Mouse (Mus musculus) forebrain, embryonic 10.5 days (tissue): ENCODE data around the gene Rdh16. TPM values are rescaled to one million over a fixed set of nuclear protein-coding genes. Genes with fewer than 3 reads are reported as not detected.
"Not testable (repeated sequence)": the region's sequence is repeated elsewhere in the genome, so short reads cannot be mapped to it uniquely, and the experiment has no call there.

Source experiments
- DNase-seq: peaks from one replicate; pipeline ENCODE4 v3.0.0-alpha.2; 2017; ENCODE audit warnings: low spot score; ENCODE audit errors: extremely low spot score
- H3K27ac ChIP-seq: fragments of 300-500 bp; sonication (generic); 2 replicates; pipeline ENCODE4 v1.5.1; 2016; ENCODE audit warnings: mild to moderate bottlenecking
- H3K27me3 ChIP-seq: fragments of 300-500 bp; sonication (generic); 2 replicates; pipeline ENCODE4 v1.6.1; 2016; ENCODE audit warnings: mild to moderate bottlenecking; ENCODE audit not compliant: poor library complexity, severe bottlenecking
- H3K36me3 ChIP-seq: fragments of 300-500 bp; sonication (generic); replicated peaks from 2 replicates; pipeline ENCODE4 v1.6.1; 2016; ENCODE audit warnings: mild to moderate bottlenecking, moderate library complexity
- H3K4me1 ChIP-seq: fragments of 300-500 bp; sonication (generic); 2 replicates; pipeline ENCODE4 v1.6.1; 2016
- H3K4me3 ChIP-seq: fragments of 300-500 bp; sonication (generic); 2 replicates; pipeline ENCODE4 v1.5.1; 2016; ENCODE audit warnings: mild to moderate bottlenecking, moderate library complexity
- H3K9me3 ChIP-seq: fragments of 300-500 bp; sonication (generic); 2 replicates; pipeline ENCODE4 v1.6.1; 2016; ENCODE audit warnings: mild to moderate bottlenecking, moderate library complexity
- WGBS: fragments of 180-500 bp; shearing (Covaris S2); methylation state at CpG from one replicate; pipeline ENCODE4 v1.1.7; 2016; 5-methylcytosine and 5-hydroxymethylcytosine counted together
- polyA plus RNA-seq: library from polyadenylated mRNA; unstranded; fragments of >200 nt; fragmentation: Nextera tagmentation; extraction: Ambion mirVana; gene quantifications from 2 replicates; pipeline ENCODE4 v1.2.1, GENCODE M21; 2016

Gene Rdh16
- polyA plus RNA-seq, 1 experiment from 2014 or later = not detected

DNA sequence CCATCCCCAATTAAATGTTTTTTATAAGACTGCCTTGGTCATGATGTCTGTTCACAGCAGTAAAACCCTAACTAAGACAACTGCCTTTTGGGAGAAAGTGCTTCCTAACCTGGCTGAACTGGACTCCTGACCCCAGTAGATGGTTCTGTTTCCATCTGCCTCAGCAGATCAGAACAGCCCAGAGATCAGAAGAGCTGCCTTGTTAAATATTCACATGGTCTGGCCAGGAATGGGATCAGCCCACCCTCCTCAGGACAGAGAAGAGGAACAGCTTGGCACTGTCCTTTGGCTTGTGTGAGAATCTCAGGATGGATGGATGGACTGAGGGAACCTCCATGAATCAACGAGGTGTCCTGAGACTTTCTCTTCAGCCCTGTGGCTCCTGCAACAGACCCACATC, 1.7 kb upstream of the Rdh16 start:
- no peaks in the 10 kb centered on the region for H3K27me3 ChIP-seq
- H3K9me3 ChIP-seq = no peaks in the 10 kb centered on the region
- H3K4me1 ChIP-seq = no peaks in the 10 kb centered on the region
- no peak overlapping the region for H3K27ac ChIP-seq
- no peak for DNase-seq
- 91% methylated on average over 1 of the region's 1 CpGs for WGBS
- H3K4me3 ChIP-seq = no peak overlapping the region
- no peaks in the 10 kb centered on the region for H3K36me3 ChIP-seq

- H3K36me3 ChIP-seq = no peaks in the 10 kb centered on the region
- no peak overlapping the region for H3K27ac ChIP-seq
- whole genome bisulfite sequencing = 77% methylated on average over 2 of the region's 2 CpGs
Measured at GRCm38 (mm10) chr10:127801612-127802011, 660 bp downstream of the Rdh16 start.

GRCm38 (mm10) chr10:127802236-127802635, 1.3 kb downstream of the Rdh16 start:
- Histone ChIP-seq H3K36me3 (no peaks in the 10 kb centered on the region), H3K4me3 (no peak overlapping the region), H3K27me3 (no peaks in the 10 kb centered on the region), H3K27ac (no peak overlapping the region), H3K4me1 (no peaks in the 10 kb centered on the region), H3K9me3 (no peaks in the 10 kb centered on the region)
- WGBS = 80% methylated on average over 5 of the region's 5 CpGs
- DNase-seq = no peak

More at GRCm38 (mm10) chr10:127801612-127802011, 660 bp downstream of the Rdh16 start:
- Histone ChIP-seq H3K4me1 (no peaks in the 10 kb centered on the region), H3K9me3 (no peaks in the 10 kb centered on the region), H3K4me3 (no peak overlapping the region), H3K27me3 (no peaks in the 10 kb centered on the region)
- DNase-seq = no peak

DNA sequence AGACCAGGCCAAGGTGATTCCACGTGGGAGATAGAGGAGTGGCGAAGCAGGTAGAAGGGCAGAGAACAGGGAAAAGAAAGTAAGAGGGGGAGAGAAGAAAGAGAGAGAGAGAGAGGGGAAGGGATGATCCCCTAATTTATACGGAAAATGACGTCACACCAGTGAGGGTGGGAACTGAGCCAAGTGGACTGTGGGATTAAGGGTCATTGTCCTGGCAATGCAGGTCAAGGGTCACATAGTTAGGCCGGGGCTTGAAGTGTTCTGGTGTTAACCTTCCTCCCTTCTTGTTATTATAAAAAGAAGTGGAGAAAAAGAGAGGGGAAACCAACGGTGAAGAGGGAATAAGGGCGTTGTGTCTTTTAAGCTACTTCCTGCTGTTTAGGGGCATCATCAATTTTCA, 3.5 kb downstream of the Rdh16 start:
- no peaks in the 10 kb centered on the region for H3K36me3 ChIP-seq
- H3K4me1 ChIP-seq = no peaks in the 10 kb centered on the region
- no peaks in the 10 kb centered on the region for H3K27me3 ChIP-seq
- DNase-seq = no peak
- H3K4me3 ChIP-seq = no peak overlapping the region
- WGBS = 66% methylated on average over 7 of the region's 7 CpGs
- H3K27ac ChIP-seq = no peak overlapping the region
- H3K9me3 ChIP-seq = no peaks in the 10 kb centered on the region

- Histone ChIP-seq H3K9me3 (peaks cover 10% of the 10 kb centered on the region; the same call in 1 of the 2 replicates), H3K27me3 (no peaks in the 10 kb centered on the region), H3K4me3 (no peak overlapping the region), H3K27ac (no peak overlapping the region), H3K4me1 (no peaks in the 10 kb centered on the region), H3K36me3 (no peaks in the 10 kb centered on the region)
- DNase-seq = no peak
Measured at GRCm38 (mm10) chr10:127815888-127816287, 14.9 kb downstream of the Rdh16 start.

DNA sequence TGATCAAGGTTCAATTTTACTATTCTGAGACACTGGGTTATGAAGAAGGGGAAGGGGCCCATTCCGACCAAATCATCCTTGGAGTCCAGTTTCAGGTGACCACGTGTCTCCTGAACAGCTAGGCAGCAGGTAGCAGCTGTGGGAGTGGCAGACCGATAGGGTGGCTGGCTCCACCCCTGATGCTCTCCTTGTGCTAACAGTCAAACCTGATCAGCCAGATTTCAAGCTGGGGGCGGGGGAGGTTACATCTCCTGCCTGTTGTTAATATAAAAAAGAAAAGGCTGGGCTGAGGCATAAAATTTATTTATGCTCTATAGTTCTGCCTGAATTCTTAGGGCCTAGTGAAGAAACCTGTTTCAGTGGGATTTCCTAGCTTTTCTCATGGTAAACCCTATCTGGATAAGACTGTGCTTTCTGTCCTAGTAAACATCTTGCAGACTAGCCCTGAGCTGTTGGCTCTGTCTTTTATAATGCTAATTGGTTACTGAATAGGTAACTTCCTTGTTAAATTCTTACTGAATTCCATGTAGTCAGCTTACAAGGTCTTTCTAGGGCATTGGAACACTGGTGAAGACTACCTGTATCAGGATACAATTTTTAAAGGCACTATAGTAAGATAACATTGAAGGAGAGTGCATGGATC, 16.4 kb downstream of the Rdh16 start:
- H3K9me3 ChIP-seq = peaks cover 12% of the 10 kb centered on the region; the same call in 1 of the 2 replicates
- H3K4me1 ChIP-seq, H3K4me3 ChIP-seq, DNase-seq, H3K36me3 ChIP-seq, H3K27me3 ChIP-seq, H3K27ac ChIP-seq: not testable (repeated sequence)
- 79% methylated on average over 4 of the region's 4 CpGs for whole genome bisulfite sequencing

- H3K4me3 ChIP-seq, DNase-seq: not testable (repeated sequence)
- WGBS = 84% methylated on average over 2 of the region's 2 CpGs
Measured at GRCm38 (mm10) chr10:127821806-127822205, 20.9 kb downstream of the Rdh16 start.

DNA sequence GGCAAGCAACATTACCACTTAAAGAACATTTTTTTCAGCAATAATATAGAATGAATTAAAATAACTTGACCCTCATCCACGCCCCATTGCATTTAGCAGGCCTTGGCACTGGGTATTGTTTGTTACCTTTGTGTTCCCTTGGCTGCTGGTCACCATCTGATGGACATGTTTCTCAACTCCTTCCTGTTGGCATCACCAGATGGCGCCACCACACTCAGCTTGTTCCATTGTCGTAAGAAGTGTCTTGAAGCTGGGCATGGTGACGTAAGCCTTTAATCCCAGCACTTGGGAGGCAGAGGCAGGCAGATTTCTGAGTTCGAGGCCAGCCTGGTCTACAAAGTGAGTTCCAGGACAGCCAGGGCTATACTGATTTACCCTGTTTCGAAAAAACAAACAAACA, 24.4 kb downstream of the Rdh16 start:
- Histone ChIP-seq H3K4me3 (no peak overlapping the region), H3K9me3 (peaks cover 5% of the 10 kb centered on the region; the same call in 1 of the 2 replicates), H3K27me3 (no peaks in the 10 kb centered on the region), H3K36me3 (no peaks in the 10 kb centered on the region), H3K4me1 (no peaks in the 10 kb centered on the region), H3K27ac (no peak overlapping the region)
- DNase-seq = peak; percentile 19
- 82% methylated on average over 6 of the region's 6 CpGs for WGBS

More at GRCm38 (mm10) chr10:127821806-127822205, 20.9 kb downstream of the Rdh16 start:
- H3K36me3 ChIP-seq, H3K27me3 ChIP-seq, H3K27ac ChIP-seq, H3K4me1 ChIP-seq: not testable (repeated sequence)
- peaks cover 12% of the 10 kb centered on the region; the same call in 1 of the 2 replicates for H3K9me3 ChIP-seq

DNA sequence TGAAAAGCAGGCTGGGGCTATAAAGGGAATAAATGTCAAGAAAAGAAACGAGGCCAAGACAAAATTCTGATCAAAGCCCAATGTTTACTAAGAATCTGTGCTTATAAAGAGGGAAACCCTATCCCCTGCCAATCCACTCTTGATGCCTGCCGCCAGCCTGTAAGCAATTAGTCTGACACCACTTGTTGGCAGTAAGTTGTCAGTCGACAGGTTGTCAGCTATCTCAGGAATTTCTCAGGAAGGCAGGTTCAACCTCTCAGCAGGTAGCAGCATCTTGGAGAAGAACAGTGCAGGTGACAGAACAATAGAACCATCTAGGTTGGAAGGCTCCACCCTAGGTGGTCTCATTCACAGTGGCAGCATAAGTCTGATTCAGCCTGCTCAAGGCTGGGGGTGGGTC, 28.2 kb downstream of the Rdh16 start:
- Histone ChIP-seq H3K9me3 (no peaks in the 10 kb centered on the region), H3K4me3 (no peak overlapping the region), H3K27ac (no peak overlapping the region), H3K36me3 (no peaks in the 10 kb centered on the region), H3K27me3 (no peaks in the 10 kb centered on the region), H3K4me1 (no peaks in the 10 kb centered on the region)
- DNase-seq = no peak
- 78% methylated on average over 3 of the region's 3 CpGs for WGBS

GRCm38 (mm10) chr10:127834186-127834585, 33.2 kb downstream of the Rdh16 start:
- not testable (repeated sequence) for H3K36me3 ChIP-seq, DNase-seq, H3K27me3 ChIP-seq, H3K27ac ChIP-seq, H3K9me3 ChIP-seq, H3K4me1 ChIP-seq, H3K4me3 ChIP-seq
- 94% methylated on average over 1 of the region's 1 CpGs for WGBS

- Histone ChIP-seq H3K9me3 (peaks cover 8% of the 10 kb centered on the region; the same call in 1 of the 2 replicates), H3K27ac (no peak overlapping the region), H3K36me3 (no peaks in the 10 kb centered on the region), H3K4me3 (no peak overlapping the region), H3K4me1 (no peaks in the 10 kb centered on the region), H3K27me3 (no peaks in the 10 kb centered on the region)
- DNase-seq = no peak
- 89% methylated on average over 5 of the region's 5 CpGs for WGBS
Measured at GRCm38 (mm10) chr10:127835292-127835691, 34.3 kb downstream of the Rdh16 start.

DNA sequence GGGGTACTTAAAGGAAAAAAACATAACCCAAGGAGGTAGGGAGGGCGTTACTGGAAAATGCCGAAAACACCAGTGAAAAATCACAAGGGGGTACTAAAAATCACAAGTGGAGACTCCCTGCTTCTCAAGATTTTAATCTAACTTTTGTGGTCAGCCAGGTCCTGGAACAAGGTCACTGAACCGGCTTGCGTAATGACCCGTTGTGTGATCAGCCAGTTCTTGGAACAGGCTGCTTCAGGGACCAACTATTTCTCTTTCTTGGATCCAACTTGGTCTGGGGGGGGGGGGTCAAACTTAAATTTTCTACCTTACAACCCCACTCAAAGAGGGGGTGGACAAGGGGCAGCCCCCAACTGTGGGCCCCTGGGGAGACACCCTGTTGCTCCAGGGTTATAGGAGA, 36.8 kb downstream of the Rdh16 start:
- not testable (repeated sequence) for H3K36me3 ChIP-seq, H3K27ac ChIP-seq, H3K4me3 ChIP-seq, DNase-seq, H3K4me1 ChIP-seq, H3K27me3 ChIP-seq, H3K9me3 ChIP-seq
- 94% methylated on average over 5 of the region's 5 CpGs for WGBS

DNA sequence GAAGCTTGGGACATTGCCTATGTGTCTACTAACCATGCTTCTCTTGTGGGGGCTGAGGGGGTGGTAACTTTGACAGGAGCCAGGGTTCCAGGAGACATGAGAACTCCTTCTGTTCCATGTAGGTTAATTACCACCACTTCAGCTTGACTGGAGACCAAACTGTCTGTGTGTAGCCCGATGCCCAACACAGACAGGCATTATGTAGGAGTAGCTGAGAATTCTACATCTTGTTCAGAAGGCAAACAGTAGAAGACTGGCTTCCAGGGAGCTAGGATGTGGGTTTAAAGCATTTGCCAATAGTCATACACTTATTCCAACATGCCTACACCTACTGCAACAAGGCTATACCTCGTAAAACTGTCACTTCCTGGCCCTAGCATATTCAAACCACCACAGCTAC, 37.6 kb downstream of the Rdh16 start:
- DNase-seq = no peak
- H3K27me3 ChIP-seq = no peaks in the 10 kb centered on the region
- WGBS = 81% methylated on average over 2 of the region's 2 CpGs
- H3K4me1 ChIP-seq = no peaks in the 10 kb centered on the region
- H3K4me3 ChIP-seq = no peak overlapping the region
- H3K9me3 ChIP-seq = peaks cover 8% of the 10 kb centered on the region; the same call in 1 of the 2 replicates
- H3K27ac ChIP-seq = no peak overlapping the region
- no peaks in the 10 kb centered on the region for H3K36me3 ChIP-seq

DNA sequence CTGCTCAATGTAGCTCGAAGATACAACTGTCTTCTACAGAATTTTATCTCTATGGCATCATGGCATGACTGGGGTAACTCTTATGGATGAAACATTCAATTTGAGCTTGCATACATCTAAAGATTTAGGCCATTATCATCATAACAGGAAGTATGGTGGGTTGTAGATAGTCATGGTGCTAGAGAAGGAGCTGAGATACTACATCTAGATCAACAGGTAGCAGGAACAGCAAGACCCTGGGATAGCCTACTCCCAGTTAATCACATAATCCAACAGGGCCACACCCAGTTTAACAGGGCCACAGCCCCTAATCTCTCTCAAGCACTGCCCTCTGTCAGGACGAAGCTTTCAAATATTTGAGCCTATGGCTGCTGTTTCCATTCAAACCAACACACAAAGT, 39.8 kb downstream of the Rdh16 start:
- Histone ChIP-seq H3K27me3 (no peaks in the 10 kb centered on the region), H3K9me3 (peaks cover 8% of the 10 kb centered on the region; the same call in 1 of the 2 replicates), H3K27ac (no peak overlapping the region), H3K36me3 (no peaks in the 10 kb centered on the region), H3K4me3 (no peak overlapping the region), H3K4me1 (no peaks in the 10 kb centered on the region)
- 79% methylated on average over 2 of the region's 2 CpGs for WGBS
- no peak for DNase-seq
